9 mouse cellular contexts compared by ENCODE assay signal in genomic region chr2:83625226-83626108, GRCm38 (mm10). TPM values are rescaled to one million over a fixed set of nuclear protein-coding genes. Genes with fewer than 3 reads are reported as not detected.
DNase-seq lines count a peak whose midpoint lies in the region; ATAC-seq and TF ChIP-seq lines count a peak whose summit lies in the region.
"Had no signal": no experiment of that assay in that cellular context is flagged by ENCODE, and none has a peak within 500 bp of the region (broad histone marks: within the 10 kb centered on the region; RNA-seq: fewer than 3 reads in every experiment).

No protein-coding gene starts in this region.

- no peaks in the 10 kb centered on the region for H3K36me3 ChIP-seq in kidney, embryonic 15.5 days
- H3K36me3 ChIP-seq in liver, embryonic 13.5 days, result no peaks in the 10 kb centered on the region
- no peaks in the 10 kb centered on the region for H3K36me3 ChIP-seq in neural tube, embryonic 11.5 days (ENCODE audit: control insufficient read depth, insufficient read depth, low read length)
- H3K36me3 ChIP-seq in stomach, postnatal 0 days (ENCODE audit: control insufficient read depth, insufficient read depth, low read length), result no peaks in the 10 kb centered on the region
- H3K36me3 ChIP-seq: embryonic facial prominence, embryonic 15.5 days had no signal

- H3K27me3 ChIP-seq in kidney, embryonic 15.5 days, result no peaks in the 10 kb centered on the region; the same call in 1 of the 2 replicates
- no peaks in the 10 kb centered on the region for H3K27me3 ChIP-seq in liver, embryonic 13.5 days
- H3K27me3 ChIP-seq in neural tube, embryonic 11.5 days (ENCODE audit: control insufficient read depth, insufficient read depth, low read length), result no peaks in the 10 kb centered on the region
- H3K27me3 ChIP-seq in stomach, postnatal 0 days (ENCODE audit: control insufficient read depth, insufficient read depth, low read length), result no peaks in the 10 kb centered on the region
- H3K27me3 ChIP-seq: embryonic facial prominence, embryonic 15.5 days had no signal

- TF ChIP-seq EP300 in stomach, postnatal 0 days (optimal IDR thresholded peaks at IDR 0.05), result no peak

- no peak overlapping the region for H3K4me3 ChIP-seq in kidney, embryonic 15.5 days (replicated peaks)
- H3K4me3 ChIP-seq in liver, embryonic 13.5 days (replicated peaks), result no peak overlapping the region
- H3K4me3 ChIP-seq in neural tube, embryonic 11.5 days (ENCODE audit: low read depth, low read length), result no peak overlapping the region
- no peak overlapping the region for H3K4me3 ChIP-seq in stomach, postnatal 0 days (ENCODE audit: low read depth, low read length)
- H3K4me3 ChIP-seq: embryonic facial prominence, embryonic 15.5 days had no signal

- no peaks in the 10 kb centered on the region for H3K9me3 ChIP-seq in kidney, embryonic 15.5 days (replicated peaks)
- no peaks in the 10 kb centered on the region for H3K9me3 ChIP-seq in liver, embryonic 13.5 days (replicated peaks)
- no peaks in the 10 kb centered on the region for H3K9me3 ChIP-seq in neural tube, embryonic 11.5 days (ENCODE audit: control insufficient read depth, low read length)
- no peaks in the 10 kb centered on the region for H3K9me3 ChIP-seq in stomach, postnatal 0 days (ENCODE audit: control insufficient read depth, low read length)
- H3K9me3 ChIP-seq: embryonic facial prominence, embryonic 15.5 days had no signal

- 27% methylated on average over 10 of the region's 10 CpGs for WGBS in kidney, embryonic 15.5 days
- 22% methylated on average over 10 of the region's 10 CpGs for WGBS in liver, embryonic 13.5 days (ENCODE audit: insufficient replicate concordance)
- 31% methylated on average over 10 of the region's 10 CpGs for WGBS in neural tube, embryonic 11.5 days
- whole genome bisulfite sequencing in stomach, postnatal 0 days, result 28% methylated on average over 10 of the region's 10 CpGs

- no peak overlapping the region for H3K9ac ChIP-seq in kidney, embryonic 15.5 days
- H3K9ac ChIP-seq in liver, embryonic 13.5 days, result no peak overlapping the region
- H3K9ac ChIP-seq in neural tube, embryonic 11.5 days (ENCODE audit: low read length), result no peak overlapping the region
- H3K9ac ChIP-seq in stomach, postnatal 0 days (ENCODE audit: low read length), result no peak overlapping the region
- H3K9ac ChIP-seq: embryonic facial prominence, embryonic 15.5 days had no signal

- TF ChIP-seq CTCF in stomach, postnatal 0 days (IDR thresholded peaks at IDR 0.05; ENCODE audit: low read depth), result peak; percentile 87

- no peak overlapping the region for H3K27ac ChIP-seq in kidney, embryonic 15.5 days
- no peak overlapping the region for H3K27ac ChIP-seq in liver, embryonic 13.5 days
- H3K27ac ChIP-seq in neural tube, embryonic 11.5 days (ENCODE audit: low read depth, low read length), result no peak overlapping the region
- no peak overlapping the region for H3K27ac ChIP-seq in stomach, postnatal 0 days (replicated peaks)
- H3K27ac ChIP-seq: embryonic facial prominence, embryonic 15.5 days had no signal

- DNase-seq in B cell, adult 2 months, result peak; percentile 90 to 91
- peak; percentile 88 for DNase-seq in adrenal gland, postnatal 10 days
- peak; percentile 73 for DNase-seq in embryo, embryonic 9.5 days (ENCODE audit: extremely low spot score)
- peak; percentile 58 for DNase-seq in heart, adult 8-10 months (ENCODE audit: low spot score)
- DNase-seq in liver, embryonic 13.5 days, result peak; percentile 43
- DNase-seq in neural tube, embryonic 11.5 days (ENCODE audit: low spot score), result peak; percentile 70
- peak; percentile 85 for DNase-seq in stomach, postnatal 0 days (ENCODE audit: low spot score)

- H3K4me1 ChIP-seq in kidney, embryonic 15.5 days, result 0 out of 2 replicates have a peak, but pooled peaks cover 7% of the 10 kb centered on the region
- H3K4me1 ChIP-seq in liver, embryonic 13.5 days (replicated peaks), result no peaks in the 10 kb centered on the region
- no peaks in the 10 kb centered on the region for H3K4me1 ChIP-seq in neural tube, embryonic 11.5 days (ENCODE audit: control insufficient read depth, insufficient read depth, low read length)
- H3K4me1 ChIP-seq in stomach, postnatal 0 days (replicated peaks; ENCODE audit: control insufficient read depth, insufficient read depth), result no peaks in the 10 kb centered on the region
- H3K4me1 ChIP-seq: embryonic facial prominence, embryonic 15.5 days had no signal

- ATAC-seq in kidney, embryonic 15.5 days (replicated peaks; ENCODE audit: low FRiP score), result peak; percentile 69
- ATAC-seq in liver, embryonic 13.5 days (ENCODE audit: low read depth), result peak; percentile 45; the same call in 1 of the 2 replicates
- ATAC-seq in neural tube, embryonic 11.5 days (ENCODE audit: insufficient read depth, low FRiP score, low TSS enrichment), result peak; percentile 67; the same call in 1 of the 2 replicates
- ATAC-seq in stomach, postnatal 0 days (ENCODE audit: low FRiP score, low TSS enrichment), result no peak

- H3K4me2 ChIP-seq in kidney, embryonic 15.5 days, result peak overlapping the region; percentile 39
- no peak overlapping the region for H3K4me2 ChIP-seq in liver, embryonic 13.5 days
- H3K4me2 ChIP-seq in neural tube, embryonic 11.5 days (ENCODE audit: low read depth), result no peak overlapping the region
- no peak overlapping the region; the same call in 1 of the 2 replicates for H3K4me2 ChIP-seq in stomach, postnatal 0 days (replicated peaks; ENCODE audit: low read depth)
- H3K4me2 ChIP-seq: embryonic facial prominence, embryonic 15.5 days had no signal

RNA-seq across cellular contexts. Expression of gene Zc3h15, which starts 18.8 kb away (rescaled TPM):
- total RNA-seq in adrenal gland, postnatal 10 days (2021), result 10 to 100 TPM; 74.7 to 84.3 TPM
- total RNA-seq in heart, adult 8-10 months (2022), result 10 to 100 TPM; 48.8 to 54.2 (median 52.4) TPM
- polyA plus RNA-seq in kidney, embryonic 15.5 days (2015; fragmentation: Nextera tagmentation; extraction: Ambion mirVana), result 135 and 160 TPM in 2 replicates
- 87.8 and 107 TPM in 2 replicates for polyA plus RNA-seq in liver, embryonic 13.5 days (2015; fragmentation: Nextera tagmentation; extraction: Ambion mirVana)
- polyA plus RNA-seq in neural tube, embryonic 11.5 days (2014; fragmentation: Nextera tagmentation; extraction: Ambion mirVana), result 161 and 164 TPM in 2 replicates
- polyA plus RNA-seq in stomach, postnatal 0 days (2015; fragmentation: Nextera tagmentation; extraction: Ambion mirVana), result 84.6 and 106 TPM in 2 replicates
